Mouse (Mus musculus) cerebellum, adult 11-12 months (tissue): ENCODE measurements at regions not wholly inside any gene's neighbourhood (a gene's known extent, or its start where the extent isn't known, plus 50 kb on each side); places are given as distances from the start of the nearest gene placed in this dataset.
"Not testable (repeated sequence)": the region's sequence is repeated elsewhere in the genome, so short reads cannot be mapped to it uniquely, and the experiment has no call there.

Experiments
- DNase-seq: peaks from one replicate; pipeline ENCODE4 v3.0.0; 2022

DNA sequence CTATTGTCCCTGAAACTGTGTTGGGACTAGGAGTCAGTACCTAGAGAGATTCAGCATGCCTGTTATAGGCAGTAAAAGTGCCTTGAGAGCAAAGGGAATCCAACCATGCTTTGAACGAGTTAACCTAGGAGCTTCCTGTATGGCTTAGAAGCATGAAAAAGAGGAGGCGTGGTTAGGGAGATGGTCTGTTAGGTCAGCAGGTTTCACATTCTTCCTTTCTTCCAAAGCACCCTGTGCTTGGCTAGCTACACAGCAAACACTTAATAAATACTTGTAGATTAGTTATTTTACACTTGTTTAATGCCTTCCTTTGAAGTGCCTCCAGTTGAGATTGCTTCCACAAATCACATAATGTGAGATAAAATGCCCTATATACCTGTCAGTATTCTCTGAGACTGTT is 284.9 kb upstream of the Adgra3 start:
- no peak for DNase-seq

DNA sequence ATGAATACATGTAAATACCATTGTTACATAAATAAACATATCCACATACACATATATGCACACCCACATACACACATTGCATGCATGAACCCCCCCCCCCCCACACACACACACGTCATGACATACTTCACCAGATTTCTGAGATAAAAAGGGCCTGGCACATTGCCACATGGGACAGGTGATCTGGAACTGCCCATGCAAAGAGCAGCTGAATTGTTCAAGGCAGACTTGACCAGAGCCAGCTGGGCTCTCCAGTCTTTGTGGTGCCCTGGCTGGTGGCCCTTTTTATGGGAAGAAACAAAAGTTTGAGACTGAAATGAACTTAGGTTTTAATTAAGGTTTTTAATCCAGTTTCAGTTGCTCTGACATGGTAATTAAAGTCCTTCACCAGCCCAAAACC is 250.7 kb upstream of the Adgra3 start:
- no peak for DNase-seq

DNA sequence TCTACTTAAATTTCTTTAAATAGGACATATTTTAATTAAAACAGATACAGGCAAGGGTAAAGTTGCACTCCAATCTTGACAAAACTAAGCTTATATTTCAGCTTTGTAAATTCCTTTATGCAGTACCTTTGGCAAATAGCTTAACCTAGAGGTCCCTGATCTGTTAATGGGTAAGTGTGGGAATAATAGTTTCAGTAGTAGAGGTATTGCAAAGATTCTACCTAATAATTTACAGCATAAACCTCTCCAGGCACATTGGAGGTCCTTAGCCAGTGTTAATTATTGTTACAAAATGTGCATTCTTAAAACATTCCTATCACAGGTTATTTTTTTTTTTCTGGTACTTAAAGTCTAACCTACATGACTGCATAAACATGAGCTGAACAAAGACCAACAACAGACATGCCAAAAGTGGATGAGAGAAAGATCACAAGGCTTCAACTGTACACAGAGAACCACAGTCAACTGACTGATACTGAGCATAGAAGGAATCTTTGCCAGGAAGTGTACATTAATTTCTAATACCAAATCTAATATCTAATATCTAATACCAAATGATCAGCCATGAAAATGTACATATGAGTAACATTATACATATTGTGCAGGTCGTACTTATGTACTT is 245.2 kb upstream of the Adgra3 start:
- no peak for DNase-seq

DNA sequence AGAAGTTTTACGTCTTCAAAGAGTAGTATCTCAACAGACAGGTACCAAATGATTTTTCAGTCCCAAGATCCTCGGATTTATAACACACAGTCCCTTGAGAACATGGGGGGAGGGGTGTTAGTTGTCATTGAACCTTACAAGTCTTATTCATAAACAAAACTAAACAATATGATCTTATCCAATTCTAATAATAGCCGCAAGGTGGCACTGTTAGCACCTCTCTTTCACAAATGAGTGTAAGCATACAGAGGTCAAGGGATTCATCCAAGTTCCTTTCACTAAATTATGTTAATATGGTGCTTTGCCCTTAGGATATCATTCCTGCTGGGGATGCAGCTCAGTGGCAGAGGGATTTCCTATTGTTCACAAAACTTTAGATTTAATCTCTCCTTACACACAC is 235.0 kb upstream of the Adgra3 start:
- DNase-seq = no peak

DNA sequence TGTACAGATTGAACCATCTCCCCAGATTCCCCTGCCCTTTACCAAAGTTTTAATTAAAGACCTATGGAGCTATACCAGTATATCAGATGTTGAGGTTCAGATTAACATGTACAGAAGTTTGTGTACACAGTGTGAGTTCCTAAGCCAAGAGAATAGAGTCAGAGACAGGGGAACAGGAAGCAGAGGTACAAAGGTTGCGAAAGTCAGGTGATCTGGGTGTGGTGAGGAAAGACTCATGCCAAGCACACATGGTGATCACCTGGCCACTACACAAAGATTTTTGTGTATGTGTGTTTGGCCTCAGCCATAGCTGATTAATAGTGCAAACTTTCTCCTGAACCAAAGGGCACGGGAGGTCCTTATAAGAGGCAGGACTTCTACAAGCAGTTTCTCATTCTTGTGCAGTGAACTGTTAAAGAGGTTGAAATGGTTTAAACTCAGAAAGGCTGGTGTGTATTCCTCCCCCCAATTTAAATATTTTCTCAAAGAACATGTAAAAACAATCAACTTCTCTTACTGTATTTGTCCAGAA is 232.1 kb upstream of the Adgra3 start:
- no peak for DNase-seq

DNA sequence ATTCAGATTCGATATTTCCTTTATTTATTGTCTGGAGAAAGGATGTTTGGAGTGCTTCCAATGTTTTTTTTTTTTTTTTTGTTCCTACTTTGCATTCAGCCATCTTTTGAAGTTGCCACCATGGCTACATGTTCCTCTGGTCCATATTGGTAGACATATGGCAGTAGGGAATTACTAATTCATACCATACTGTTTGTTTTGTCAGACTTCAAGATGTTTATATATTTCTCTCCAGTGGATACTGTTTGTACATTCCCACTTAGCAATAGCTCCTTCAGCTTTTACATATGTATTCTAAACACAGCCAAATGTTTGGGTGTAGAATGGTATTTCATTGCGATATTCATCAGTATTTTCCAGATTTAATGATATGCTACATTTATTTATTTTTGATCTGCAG is 201.6 kb upstream of the Adgra3 start:
- DNase-seq = no peak

DNA sequence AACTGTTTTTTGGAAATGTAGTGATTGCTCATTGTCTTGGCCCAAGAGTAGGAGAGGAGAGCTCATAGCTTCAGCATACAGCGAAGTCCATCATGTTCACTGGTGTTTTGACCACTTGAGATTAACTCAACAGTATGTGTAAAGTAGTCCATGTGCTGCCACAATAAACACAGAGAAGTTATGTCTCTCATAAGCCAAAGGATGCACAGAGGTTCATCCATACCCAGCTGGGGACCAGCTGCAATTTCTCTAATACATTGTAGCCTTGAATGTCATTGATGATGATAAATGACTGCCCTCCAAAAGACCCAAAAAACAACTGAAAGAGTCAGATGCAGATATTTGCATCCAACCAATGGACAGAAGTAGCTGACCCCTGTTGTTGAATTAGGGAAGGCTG is 199.2 kb upstream of the Adgra3 start:
- DNase-seq = no peak

DNA sequence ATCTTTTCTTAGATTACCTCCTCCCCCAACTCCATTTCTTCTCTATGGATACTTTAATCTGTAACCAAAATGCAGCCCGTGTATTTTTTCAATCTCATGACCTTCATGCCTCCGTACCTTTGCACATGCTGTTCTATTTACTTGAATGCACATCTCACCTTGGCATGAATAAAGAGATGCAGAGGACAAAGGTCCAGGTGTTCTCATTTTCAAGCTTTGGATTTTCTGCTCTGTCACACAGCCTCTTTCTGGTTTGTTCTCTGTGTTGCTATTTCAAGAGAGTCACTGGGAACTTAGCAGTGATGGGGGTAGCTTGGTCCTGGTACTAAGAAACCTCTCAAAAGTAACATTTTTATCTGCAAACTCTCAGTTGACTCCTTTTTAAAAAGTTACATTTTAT is 175.3 kb upstream of the Adgra3 start:
- no peak for DNase-seq

DNA sequence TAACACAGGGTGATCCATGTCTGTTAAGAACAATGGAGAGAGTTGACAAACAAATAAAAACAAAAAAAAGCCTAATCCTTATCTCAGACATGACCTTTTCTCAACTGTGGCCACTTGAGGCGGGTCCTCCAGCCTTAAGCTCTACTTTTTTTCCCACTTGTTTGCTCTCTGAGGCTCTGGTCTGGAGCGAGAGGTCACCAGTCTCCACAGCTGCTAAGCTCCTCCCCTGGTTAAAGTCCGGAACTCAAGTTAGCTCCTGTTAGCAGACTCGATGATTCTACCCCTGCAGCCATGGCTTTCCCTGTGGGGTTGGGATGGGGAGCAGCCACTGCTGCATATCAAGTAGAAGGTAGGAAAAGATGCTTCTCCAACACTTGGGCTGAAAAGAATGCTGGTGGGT is 158.2 kb upstream of the Adgra3 start:
- no peak for DNase-seq

DNA sequence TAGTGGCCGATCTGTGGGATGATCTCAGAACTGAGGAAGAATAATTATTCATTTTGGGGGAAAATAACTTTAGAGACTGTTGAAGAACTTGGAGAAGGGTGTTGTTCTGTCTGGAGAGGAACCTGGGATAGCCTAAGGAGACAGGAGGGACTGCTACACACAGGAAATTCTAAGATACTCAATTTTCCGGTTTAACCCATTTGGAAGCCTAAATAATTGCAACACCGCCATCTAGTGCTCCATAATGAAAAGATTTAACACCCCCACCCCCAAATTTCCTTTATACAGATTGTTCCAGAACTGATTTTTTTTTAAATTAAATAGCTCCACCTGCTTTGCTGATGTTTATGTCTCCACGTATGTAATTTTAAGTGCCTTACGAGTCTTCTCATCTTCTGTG is 157.2 kb upstream of the Adgra3 start:
- no peak for DNase-seq

DNA sequence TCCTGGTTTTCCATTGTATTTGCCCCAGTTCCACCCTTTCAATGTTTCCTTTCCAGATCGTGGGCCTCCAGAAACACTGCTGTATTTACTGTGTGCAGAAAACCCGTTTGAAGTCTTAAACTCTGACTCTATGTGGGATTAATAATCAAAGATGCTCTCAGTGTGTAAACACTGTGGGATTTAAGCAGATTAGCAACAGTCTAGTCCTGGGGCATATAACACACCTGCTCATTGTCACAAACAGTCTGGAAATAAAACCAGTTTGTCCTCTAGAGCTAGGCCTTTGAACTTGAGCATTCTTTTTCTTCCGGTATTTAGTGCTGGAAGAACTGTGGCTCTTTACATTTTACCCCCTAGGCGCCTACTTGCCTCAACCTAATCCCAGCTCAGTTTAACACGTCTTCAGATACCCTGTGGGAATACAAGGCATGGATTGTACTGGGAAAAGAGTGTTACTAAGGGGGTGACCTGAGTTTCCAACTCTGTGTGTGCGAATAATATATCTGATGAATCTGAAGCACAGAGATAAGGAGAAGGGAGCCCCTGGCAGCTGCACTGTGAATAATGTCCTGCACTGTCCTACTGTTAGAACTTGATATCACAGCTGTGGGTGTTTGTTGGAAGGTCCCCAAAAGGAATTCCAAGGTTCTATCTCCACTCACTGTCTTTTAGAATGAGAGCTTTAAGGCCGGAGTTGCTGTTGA is 143.7 kb upstream of the Adgra3 start:
- no peak for DNase-seq

DNA sequence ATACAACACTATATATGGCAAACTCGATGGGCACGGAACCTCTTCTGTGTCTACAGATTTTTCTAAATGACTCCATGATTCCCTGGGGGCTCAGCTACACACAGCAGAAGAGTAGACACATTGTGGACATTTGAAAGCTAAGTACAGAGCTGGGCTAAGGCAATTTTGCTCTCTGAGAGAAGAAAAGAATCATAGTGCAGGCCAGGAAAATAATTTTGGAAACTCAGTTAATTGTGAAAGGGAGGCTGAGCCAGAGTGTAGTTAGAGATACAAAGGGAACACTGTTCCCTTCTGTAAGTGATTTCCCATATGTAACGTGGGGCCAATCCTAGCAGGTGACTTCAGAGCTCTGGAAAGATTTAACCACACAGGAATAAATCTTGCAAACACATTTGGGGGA is 137.6 kb upstream of the Adgra3 start:
- DNase-seq = no peak

DNA sequence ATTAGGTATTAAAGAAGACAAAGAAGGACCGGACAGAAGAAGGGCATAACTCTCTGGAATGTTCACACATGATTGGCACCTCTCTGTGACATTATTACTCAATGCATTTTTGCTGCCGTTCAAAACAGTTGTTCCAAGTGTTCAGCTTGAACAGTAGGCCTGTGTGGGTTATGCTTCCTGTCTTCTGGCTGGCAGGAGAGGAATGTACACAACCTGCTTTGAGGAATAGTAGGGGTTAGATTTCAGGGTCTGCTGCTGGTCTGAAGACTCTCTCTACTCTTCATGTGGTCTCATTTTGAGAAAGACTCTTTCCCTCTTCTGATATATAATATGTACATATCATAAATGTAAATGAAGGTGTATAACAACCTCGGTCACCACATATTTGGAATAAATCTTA is 137.2 kb upstream of the Adgra3 start:
- no peak for DNase-seq

DNA sequence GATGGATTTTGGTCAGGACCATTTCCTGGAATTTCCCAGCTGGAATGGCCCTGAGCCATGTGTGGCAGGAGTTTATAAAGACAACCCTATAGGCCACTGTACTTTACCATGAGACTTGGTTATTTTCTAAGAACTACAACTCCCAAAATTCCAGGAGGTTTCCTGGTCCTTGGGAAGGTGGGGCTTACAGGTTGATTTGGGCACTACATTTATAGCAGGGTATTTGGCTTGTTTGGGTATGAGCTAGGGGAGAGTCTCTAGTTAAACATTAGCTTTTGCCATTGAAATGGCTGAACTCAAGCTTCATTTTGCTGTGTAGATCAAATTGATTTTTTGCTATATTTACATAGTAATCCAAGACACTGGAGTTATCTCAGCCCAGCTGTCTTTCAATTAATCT is 130.6 kb upstream of the Adgra3 start:
- no peak for DNase-seq

DNA sequence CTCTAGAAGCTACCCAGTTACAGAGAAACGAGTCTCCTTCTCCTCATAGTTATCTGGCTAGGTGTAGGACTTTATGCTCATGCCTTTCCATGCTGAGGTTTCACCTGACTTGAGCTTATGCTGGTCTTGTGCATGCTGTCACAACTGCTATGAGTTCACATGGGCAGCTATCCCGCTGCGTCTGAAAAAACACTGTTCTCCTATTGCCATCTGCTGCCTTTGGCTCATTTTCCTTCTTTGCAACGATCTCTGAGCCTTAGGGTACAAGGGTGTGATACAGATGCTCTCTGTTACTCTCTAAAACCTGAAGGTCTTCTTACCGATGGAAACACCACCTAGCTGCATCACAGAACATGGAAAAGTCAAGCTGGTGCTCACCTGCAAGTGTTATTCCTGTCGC is 123.9 kb upstream of the Adgra3 start:
- DNase-seq = peak; percentile 67

DNA sequence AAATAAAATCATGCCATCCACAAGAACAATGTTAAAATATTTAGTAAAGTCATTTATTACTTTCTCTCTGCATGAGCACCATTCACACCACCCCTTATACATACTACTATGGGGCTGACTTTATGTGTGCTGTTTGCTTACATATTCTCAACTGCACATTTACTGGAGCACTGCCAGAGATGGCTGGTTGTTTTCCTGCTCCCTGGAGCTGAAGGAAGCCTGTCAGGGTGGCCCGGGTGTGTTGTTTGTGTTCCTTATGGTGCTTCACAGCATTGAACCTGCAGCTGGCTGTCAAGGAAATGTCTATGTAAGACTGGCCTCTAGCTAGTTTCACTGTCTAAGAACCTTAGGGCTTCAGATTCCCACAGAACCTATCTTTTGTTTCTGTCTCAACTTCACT is 97.8 kb upstream of the Adgra3 start:
- DNase-seq = no peak

DNA sequence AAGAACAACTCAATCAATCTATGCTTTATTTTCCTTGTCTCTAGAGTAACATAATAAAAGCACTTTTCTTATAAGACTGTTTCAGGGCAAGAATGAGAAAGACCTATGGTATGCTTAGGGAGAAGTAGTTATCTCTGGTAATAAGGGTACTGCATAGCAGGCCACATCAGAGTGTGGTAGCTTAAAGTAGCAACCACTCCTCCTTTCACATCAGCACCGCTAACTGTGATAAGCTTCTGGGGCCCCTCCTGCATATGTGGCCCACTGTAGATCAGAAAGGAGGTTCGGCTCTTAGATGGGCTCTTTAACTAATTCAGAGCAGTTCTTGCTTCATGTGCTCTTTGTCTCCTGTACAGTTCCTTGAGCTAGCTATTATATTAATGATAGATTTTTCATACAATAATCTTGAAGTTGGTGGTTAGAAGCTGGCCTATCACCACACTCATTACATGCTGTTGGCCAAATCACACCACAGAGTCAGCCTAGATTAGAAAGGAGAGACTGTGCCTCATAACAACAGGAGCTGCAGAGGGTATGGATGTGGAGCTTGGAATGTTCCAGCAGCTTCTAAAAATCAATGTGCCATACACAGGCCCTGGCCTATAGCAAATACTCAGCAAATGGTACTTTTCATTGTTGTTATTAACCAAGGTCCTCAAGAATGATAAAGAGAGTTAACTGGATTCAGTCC is 96.5 kb upstream of the Adgra3 start:
- DNase-seq = not testable (repeated sequence)

DNA sequence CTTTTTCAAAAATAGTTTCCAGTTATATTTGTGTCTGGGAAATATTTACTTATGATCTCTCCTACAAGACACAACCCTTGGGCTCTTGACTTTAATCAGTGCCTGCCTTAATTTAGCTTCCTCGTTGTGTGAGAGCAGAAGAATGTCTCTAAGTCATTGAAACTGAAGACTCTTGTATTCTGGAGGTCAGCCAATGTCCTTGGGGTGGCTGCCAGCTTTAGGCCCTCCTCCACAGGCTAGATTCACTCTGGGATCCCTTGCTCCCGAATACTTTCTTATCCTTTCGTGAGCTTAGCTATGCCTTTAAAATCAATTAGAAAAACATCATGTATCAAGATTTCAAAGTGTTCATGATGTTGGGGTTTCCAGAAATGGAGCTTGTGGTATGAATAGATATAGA is 88.1 kb upstream of the Adgra3 start:
- no peak for DNase-seq

DNA sequence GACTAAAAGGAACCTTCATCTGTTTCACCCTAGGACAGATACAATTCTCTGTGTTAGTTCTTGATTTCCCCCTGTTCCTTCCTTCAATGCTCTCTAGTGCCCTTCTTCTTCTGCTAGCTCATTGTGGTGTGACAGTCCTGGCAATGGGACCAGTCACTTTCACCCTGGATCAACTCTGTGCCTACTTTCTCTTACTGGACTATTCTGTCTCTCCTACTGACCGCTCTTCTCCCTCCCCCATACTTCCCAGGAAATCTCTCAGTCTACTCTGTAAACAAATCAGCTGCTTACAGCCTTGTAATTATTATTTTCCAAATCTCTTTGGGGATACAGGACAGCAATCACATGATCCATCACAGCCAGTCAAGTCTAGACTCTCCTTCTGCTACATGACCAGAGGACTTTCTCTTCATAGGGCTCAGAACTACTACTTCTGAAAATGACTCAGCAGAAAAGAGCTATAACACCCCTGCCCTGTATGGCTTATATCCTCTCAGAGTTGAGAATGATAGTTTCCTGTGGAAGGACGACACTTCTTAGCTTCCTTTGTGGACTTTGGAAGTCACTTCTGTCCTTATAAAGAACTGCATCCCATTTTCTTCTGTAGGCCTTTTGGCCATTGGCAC is 86.8 kb upstream of the Adgra3 start:
- DNase-seq = no peak

DNA sequence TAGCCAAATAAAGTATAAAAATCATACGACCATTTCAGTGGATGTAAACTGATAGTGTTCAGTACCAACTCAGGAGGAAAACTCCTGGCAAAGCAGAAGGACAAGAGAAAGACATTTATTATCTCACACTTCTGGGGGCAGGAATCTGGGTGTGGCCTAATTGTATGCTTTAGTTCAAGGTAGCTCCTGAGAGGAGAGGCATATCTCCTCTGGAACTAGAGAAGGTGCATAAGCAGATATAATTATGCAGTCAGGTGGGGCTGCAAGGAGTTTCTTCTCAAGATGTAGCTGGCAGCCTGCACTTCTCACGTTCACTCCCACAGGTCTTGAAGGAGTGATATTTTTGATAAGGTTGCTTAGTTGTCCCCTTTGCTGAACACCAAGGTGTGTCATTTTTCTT is 71.4 kb upstream of the Adgra3 start:
- DNase-seq = no peak

DNA sequence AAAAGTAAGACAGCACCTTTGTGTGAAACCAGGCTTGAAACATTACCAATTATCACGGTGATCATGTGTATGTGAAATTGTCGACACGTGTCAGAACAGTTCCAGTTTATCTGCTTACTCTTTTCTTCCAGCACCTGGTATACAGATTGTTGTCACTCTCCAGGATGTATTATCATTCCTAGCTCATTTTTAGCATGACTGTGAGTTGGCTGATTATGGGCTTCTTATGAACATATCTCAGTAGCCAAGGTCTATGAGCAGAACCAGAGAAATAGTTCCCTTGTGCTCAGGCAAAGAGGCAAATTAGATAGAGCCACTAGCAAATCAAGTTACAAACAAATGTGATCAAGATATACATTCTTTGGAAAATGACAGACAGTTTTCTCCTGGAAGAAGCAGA is 70.2 kb upstream of the Adgra3 start:
- no peak for DNase-seq

DNA sequence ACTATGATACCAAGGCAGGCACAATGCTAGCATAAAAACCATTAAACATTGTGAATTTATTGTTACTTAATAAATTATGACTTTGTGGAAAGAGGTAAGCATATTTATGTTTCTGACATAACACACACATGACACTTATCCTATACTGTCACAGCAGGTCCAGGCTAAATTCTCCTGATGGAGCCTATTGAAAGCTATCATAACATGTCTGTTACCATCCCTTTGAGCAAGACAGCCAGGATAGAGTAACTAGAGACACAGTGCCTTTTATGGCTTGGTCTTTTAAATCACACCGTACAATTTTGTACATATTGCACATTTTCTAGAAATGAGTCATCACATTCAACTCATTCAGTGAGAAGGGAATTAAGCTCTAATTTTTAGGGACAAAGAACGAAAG is 67.8 kb upstream of the Adgra3 start:
- DNase-seq = no peak

DNA sequence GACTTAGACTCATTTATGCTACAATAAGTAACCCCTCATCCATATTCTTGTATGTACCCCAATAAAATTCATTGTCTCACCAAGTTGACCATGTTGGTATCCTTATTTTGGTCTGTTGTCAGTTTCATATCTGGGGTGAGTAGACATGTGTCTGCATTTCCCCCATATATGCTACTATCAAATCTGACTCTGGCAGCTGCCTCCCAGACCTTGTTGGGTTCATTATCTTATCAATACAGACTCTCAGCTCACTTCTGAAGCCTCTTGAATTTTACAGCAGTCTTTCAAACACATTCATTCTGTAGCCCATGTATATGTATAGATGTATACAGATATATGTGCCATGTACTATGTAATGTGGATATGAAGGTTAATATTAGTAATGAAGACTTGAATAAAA is 67.4 kb upstream of the Adgra3 start:
- DNase-seq = no peak

DNA sequence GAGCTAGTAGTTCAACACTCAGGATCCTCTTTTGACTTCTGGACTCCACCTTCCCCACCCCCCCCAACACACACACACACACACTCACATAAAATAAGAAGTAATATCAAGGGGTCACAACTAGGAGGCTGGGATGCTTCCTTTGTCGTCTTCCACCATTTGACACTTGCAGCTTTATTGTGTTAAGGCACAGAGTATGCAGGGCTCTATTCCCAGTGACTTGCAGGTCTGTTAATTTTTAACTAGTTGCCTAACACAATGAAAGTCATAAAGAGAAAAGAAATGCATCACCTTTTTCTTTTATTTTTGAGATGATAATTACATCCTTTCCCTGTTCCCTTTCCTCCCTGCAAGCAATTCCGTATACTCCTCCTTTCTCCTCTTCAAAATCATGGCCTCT is 66.9 kb upstream of the Adgra3 start:
- no peak for DNase-seq
